Comparison of ENCODE assay signal across 9 mouse cellular contexts in genomic region chr12:56275556-56276242, GRCm38 (mm10).
A peak's percentile ranks its signal among the peaks of the same experiment; 100 is the strongest.
DNase-seq lines count a peak whose midpoint lies in the region; ATAC-seq lines count a peak whose summit lies in the region.
"Had no signal": no experiment of that assay in that cellular context is flagged by ENCODE, and none has a peak within 500 bp of the region (broad histone marks: within the 10 kb centered on the region; RNA-seq: fewer than 3 reads in every experiment).

No protein-coding gene starts in this region.

- peak overlapping the region; percentile 12; the same call in 1 of the 2 replicates for H3K27ac ChIP-seq in hindbrain, embryonic 13.5 days
- H3K27ac ChIP-seq: heart, adult 2 months had no signal

- peak; percentile 83 for DNase-seq in right cerebral cortex, adult 18-20 months
- no peak for DNase-seq in right cerebral cortex, postnatal 4 days
- peak; percentile 50 for DNase-seq in lung, postnatal 36 days
- no peak for DNase-seq in gastrocnemius, postnatal 14 days
- no peak for DNase-seq in retina, embryonic 14.5 days (ENCODE audit: low spot score)
- no peak for DNase-seq in cerebellum, postnatal 14 days

- H3K36me3 ChIP-seq in hindbrain, embryonic 13.5 days: no peaks in the 10 kb centered on the region

- no peak overlapping the region for H3K4me3 ChIP-seq in hindbrain, embryonic 13.5 days
- H3K4me3 ChIP-seq: heart, adult 2 months; megakaryocyte, embryonic 14.5 days had no signal

- ATAC-seq in hindbrain, embryonic 13.5 days (ENCODE audit: low FRiP score): 0 out of 2 replicates have a peak, but pooled peaks have one; percentile 65

- no peaks in the 10 kb centered on the region for H3K9me3 ChIP-seq in hindbrain, embryonic 13.5 days

- intact Hi-C loops in gastrocnemius, postnatal 14 days (cut with DNase I; ENCODE audit: low total_unique reads): no loop called here

- peaks cover 5% of the 10 kb centered on the region; the same call in 1 of the 2 replicates for H3K4me1 ChIP-seq in hindbrain, embryonic 13.5 days (replicated peaks)
- H3K4me1 ChIP-seq: megakaryocyte, embryonic 14.5 days had no signal

- H3K9ac ChIP-seq in hindbrain, embryonic 13.5 days: peak overlapping the region; percentile 2; the same call in 1 of the 2 replicates

- 0 out of 2 replicates have a peak overlapping the region, but pooled peaks have one; percentile 30 for H3K4me2 ChIP-seq in hindbrain, embryonic 13.5 days

- no peaks in the 10 kb centered on the region for H3K27me3 ChIP-seq in hindbrain, embryonic 13.5 days
- H3K27me3 ChIP-seq: megakaryocyte, embryonic 14.5 days had no signal

- 34% methylated on average over 17 of the region's 17 CpGs for WGBS in hindbrain, embryonic 13.5 days

Comparison
In these comparisons a context has a peak if more than half of its experiments do, and no peak if none do; other contexts are left out.
1. DNase-seq: peak in right cerebral cortex, adult 18-20 months (single experiment) and lung, postnatal 36 days (single experiment); none in right cerebral cortex, postnatal 4 days (single experiment), gastrocnemius, postnatal 14 days (single experiment), retina, embryonic 14.5 days (single experiment) and cerebellum, postnatal 14 days (0 of 2).